Mouse (Mus musculus) heart, adult 9 months (tissue): ENCODE data around the gene Mgarp.
A peak's percentile ranks its signal among the peaks of the same experiment; 100 is the strongest.
"Not testable (repeated sequence)": the region's sequence is repeated elsewhere in the genome, so short reads cannot be mapped to it uniquely, and the experiment has no call there.

Experiments used
- DNase-seq, 2 experiments: peaks; one replicate each; pipeline ENCODE4 v3.0.0; 2022; ENCODE audit warnings: low spot score in 2 of 2

Mgarp gene

DNA sequence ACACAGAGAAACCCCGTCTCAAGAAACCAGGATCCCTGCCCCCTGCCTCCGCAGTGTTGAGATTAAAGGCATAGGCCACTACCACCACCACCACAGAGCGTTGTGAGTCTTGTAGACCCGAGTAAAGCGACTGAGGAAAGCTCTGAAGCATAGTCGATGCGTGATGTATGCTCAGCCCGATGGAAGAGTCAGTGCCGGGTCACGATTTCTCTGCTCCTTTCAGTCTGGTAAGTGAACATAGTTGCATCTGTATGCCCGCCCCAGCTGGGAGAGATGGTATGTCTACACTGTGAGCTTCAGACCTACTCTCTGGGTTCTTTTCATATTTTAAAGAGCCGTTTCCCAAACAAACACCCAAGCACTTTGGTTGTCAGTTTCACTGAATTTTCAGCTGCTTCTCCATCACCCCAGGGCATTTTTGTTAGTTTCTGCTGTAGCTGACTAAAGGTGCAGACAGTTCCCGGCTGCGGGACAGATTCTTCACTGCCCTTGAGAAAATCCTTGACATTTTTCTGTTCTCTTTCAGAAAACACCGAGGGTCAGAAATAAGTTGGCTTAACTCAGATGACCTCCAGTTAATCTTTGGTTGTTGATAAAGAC, 1.3 kb upstream of the Mgarp start:
- DNase-seq: no peak

DNA sequence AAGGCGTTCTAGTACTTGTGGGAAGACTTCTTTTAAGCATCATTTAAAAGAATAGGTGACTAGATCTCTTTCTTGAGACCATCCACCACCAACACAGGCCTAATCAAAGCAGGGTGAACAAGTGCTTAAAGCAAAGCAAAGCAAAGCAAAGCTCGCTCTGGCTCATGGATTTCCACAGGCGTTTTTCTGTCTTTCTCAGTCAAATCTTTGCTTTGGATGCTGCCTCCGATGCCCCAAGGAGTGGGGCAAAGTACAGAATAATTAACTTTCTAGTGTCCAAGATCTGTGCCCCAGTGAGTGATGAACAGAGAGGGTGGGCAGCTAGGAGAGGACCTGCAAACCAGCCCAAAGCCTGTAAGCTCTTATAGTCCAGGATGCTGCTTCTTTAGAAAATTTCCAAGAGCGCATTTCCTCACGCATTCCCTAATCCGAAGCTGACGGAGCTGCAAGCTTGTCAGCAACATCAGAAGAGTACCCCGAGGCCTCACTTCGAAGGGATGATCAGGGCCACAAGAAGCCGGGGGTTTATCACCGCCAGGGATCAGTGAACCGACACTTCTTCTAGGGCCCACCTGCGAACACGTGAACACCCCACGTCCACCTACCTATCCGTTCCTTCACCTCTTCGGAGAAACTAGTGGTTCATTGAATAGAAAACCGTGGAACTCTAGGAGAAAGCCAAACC, 935 bp downstream of the Mgarp start:
- DNase-seq: no peak

DNA sequence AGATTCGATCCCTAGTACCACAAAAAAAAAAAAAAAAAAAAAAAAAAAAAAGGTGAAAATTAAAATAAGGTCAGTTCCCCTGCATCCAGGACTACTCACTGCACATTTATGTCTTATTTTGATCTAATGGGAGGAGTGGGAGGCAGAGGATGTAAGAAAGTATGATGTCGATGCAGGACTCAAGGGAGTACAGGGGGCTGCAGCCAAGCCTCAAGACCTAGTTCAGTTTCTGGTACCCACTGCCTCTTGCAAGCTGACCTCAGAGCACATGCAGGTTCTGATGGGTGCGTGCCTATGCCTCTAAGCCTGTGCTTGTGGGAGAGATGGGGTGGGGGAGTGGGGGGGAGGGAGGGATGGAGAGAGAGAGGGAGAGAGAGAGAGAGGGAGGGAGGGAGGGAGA, 1.7 kb downstream of the Mgarp start:
- DNase-seq: no peak

DNA sequence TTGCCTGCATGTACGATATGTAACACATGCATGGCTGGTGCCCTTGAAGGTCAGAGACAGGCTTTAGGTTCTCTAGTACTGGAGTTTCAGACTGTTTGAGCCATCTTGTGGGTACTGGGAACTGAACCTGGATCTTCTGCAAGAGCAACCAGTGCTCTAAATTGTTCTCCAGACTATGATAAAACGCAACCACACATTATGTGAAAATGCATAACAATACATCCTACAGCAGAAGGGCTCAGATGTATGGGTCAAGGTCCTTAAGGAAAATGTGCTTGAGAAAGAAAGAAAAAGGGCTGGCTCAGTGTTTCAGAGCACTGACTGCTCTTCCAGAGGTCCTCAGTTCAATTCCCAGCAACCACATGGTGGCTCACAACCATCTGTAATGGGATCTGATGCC, 2.9 kb downstream of the Mgarp start:
- DNase-seq: no peak

DNA sequence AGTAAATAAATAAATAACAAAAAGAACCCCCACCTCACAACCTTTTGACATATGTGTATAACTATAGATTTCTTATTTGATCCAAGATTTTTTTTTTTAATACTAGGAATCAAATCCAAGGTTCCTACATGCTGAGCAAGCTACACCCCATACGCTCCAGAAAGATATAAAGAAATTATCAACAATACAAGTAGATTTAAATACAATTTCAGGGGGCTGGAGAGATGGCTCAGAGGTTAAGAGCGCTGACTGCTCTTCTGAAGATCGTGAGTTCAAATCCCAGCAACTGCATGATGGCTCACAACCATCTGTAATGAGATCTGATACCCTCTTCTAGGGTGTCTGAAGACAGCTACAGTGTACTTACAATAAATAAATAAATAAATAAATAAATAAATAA, 3.5 kb downstream of the Mgarp start:
- not testable (repeated sequence) for DNase-seq

DNA sequence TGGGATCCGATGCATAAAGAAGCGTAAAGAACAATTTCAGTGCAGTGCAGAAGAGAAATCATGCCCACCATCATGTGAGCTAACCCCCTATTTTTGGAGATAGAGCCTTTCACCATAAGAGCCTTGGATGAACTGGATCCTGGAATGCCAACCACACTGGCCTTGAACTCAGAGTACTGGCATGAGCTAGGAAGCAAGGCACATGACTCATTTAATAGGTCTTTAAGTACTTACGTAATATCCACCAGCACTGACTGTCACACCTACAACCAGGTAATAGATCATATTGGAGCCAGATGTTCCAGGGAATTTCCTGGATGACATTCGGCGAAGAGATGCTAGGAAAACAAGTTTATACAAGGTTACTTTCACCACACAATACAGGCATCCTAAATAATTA, 4.9 kb downstream of the Mgarp start:
- DNase-seq: no peak

DNA sequence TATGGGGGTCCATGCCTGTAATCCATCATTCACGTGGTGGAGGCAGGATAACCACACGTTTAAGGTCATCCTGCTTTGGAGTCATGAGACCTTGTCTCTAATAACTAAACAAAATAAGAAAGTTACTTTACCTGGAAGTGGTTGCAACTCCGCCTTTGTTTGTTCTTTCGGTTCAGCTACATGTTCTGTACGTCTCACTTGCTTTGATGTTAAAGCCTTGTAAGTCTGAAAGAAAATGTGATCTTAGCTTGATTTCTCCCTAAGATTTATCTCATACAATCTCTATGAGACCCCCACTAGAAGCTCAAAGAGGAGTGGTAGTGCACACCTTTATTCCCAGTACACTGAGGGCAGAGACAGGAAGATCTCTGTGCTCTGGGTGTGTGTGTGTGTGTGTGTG, 5.4 kb downstream of the Mgarp start:
- no peak for DNase-seq

DNA sequence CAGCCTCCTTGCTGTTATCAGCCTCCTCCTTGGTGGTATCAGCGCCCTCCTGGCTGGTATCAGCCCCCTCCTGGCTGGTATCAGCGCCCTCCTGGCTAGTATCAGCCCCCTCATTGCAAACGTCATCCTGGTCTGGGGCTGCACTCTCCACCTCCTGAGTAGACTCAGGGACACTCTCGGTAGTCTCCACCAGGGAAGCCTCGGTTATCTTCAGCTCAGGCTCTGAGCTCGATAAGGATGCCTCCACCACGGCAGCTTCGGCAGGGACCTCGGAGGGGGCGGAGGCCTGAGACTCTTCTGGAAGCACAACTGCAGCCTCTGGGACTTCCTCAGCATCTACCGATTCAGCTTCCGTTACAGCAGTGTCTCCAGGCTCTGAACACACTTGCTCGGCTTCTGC, 7.6 kb downstream of the Mgarp start:
- no peak for DNase-seq

DNA sequence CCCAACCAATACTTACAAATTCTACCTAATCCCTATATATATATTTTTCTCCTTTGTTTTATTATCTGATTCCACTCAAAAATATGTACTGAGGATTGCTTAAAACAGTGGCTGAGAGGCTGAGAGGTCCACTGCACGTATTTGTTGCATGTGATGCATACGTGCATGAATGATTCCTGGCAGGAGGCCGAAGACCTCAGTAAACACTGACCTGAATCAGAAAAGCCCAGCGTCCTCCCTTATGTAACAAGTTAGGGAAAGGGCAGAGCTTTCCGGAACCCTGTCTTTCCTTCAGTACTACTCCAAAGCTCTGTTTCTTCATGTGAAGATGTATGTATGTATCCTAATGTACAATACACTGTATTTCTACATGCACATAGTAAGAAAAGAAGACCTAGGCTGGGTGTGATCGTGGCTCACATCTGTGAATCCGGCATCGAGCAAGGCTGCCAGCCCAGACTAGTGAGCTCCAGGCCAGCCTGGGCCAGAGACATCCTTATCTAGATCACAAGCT, 8.6 kb downstream of the Mgarp start:
- no peak for DNase-seq

DNA sequence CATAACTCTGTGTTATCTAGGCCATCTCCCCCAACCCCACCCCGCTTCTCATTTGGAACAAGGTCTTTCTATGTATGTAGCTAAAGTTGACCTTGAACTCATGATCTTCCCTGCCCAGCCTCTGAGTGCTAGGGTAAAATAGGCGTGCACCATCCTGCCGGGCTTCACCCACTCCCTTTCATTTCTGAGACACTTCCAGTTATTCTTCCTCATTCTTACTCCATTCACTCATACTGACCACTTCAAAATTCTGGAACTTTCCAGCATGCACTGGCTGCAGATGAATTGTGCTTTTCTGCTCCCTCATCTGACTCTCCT, 9.4 kb downstream of the Mgarp start:
- DNase-seq: no peak

DNA sequence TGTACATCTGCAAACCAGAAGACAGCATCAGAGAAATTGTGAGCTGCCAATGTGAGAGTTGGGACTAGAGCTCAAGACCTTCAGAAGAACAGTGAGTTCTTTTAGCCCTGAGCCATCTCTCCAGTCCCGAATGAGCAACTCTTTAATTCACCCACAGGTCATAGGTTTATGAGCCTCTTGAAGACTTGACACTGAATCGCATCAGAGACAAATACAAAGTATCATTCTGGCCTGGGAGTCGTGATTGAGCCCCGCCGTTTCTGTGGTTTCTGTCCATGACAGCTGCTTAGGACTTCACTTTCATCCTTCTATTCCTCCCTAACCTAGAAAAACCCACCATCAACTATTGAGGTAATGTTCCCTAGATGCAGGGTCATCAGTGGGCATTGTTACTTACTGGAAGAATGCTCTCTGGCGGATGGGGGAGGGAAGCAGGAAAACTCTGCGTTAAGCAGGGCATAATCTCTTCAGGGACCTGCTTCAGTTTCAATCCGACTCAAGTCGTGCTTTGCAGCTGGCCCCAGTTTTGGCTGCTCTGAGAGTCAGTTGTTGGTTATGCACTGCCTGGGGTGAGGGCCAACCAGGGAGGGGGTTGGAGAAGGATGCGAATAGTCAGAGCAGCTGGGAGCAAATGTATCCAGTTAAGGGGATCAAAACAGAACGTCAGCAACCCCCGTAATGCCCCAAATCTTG, 10.0 kb downstream of the Mgarp start:
- DNase-seq: peak; percentile 52 to 54

DNA sequence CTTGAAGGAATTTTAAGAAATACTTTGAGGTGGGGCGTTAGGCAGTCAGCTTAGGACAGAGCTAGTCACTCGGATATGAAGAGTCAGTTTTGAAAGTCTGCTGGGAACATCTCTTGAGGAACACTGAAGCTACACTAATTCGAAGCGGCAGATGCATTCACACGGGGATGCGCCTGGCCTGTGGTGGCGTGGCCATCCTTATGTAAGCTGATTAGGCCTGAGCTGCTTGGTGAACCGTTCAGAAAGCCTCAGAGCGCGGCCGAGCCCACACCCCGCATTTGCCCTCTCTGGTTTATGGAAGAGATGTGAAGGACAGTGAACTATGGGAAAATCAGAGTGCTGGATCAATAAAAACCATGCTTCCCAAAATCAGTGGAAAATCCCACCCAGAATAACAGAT, 13.1 kb downstream of the Mgarp start:
- no peak for DNase-seq

DNA sequence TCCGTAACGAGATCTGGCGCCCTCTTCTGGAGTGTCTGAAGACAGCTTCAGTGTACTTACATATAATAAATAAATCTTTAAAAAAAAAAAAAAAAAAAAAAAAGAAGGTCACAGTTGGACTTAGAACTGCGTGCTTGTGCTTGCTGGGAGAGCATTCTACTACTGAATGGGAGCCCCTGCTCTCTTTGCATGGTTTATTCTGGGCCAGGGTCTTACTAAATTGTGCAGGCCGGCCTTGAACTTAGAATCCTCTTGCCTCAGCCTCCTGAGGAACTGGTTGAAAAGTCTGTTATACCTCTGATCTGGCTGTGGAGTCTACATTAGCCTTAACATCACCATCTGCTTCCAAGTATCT, 15.9 kb downstream of the Mgarp start:
- DNase-seq: no peak

DNA sequence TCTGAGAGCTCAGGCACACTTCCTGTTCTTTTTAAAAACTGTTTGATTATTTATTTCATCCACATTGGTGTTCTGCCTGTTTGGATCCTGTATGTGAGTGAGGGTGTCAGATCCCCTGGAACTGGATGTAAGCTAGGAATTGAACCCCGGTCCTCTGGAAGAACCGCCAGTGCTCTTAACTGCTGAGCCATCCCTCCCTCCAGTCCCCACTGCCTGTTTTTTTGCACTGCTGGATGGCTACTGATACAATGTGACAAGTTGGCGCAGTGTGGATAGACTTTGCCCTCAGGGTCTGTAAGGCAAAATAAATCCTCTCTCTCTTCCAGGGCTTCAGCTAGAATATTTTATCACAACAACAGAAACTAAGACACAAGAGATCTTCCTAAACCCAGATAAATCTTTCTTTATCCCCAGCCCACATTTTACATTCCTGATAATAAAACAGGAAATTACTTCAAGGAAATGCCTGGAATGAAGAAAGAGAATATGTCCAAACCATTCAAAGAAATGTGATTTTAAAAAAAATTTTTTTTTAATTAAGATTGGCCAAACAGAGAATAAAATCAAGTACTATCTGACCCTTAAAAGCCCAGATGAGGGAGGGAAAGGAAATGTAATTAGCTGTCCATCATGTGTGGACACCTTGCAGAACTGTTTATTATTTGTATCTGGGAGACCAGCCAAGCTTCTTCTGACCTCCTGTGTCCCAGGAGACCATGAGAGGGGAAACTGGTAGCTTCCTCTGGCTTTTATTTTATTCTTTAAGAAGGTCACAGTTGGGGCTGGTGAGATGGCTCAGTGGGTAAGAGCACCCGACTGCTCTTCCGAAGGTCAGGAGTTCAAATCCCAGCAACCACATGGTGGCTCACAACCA, 16.5 kb downstream of the Mgarp start:
- peak; percentile 49 to 70 for DNase-seq

DNA sequence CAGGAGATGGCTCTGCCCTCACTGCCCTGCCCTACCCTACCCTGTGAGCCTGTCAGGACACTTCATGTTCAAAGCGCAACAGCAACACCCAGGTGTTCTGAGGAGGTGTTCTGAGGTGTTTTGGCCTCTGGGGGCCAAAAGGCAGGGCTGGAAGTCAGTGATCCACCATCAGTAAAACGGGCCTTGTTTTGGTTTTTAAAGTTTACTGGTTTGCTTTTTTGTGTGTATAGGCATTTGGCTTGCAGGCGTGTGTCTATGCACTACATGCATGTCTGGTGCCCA, 17.9 kb downstream of the Mgarp start:
- DNase-seq: no peak

DNA sequence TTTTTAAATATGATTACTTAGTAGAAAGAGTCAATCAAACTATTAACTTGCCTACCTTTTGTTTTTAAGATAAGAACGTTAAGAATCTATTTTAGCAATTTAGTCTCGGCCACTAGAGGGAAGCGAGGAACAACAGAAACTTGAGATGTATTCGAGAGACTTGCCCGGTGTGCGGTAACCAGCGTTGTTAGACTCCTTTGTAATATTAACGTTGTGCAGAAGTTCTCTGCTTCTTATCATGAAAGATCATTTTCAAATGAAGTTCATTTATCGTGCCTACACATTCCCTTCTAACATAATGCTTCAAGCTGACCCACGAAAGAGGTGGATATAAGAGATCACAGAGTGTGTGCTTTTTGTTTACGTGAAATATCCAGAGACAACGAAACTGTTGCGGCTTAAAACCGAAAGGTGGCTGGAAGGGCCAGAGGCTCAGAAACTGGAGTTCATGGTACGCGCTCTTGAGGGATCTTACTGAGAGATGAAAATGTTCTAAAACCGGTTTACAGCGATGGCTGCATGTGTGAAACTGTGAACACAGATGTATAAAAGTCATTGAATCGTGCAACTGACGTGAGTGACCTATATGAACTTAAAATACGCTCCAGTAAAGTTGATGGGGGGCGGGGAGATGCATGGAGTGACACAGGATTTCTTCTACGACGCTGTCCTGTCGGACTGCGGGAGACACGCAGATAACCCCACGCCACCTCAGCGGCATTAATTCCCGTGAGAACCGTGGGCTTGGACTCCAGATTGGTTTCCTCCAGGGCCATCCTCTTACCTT, 18.5 kb downstream of the Mgarp start:
- peak in 1 of 2 experiments; percentile 37 for DNase-seq

DNA sequence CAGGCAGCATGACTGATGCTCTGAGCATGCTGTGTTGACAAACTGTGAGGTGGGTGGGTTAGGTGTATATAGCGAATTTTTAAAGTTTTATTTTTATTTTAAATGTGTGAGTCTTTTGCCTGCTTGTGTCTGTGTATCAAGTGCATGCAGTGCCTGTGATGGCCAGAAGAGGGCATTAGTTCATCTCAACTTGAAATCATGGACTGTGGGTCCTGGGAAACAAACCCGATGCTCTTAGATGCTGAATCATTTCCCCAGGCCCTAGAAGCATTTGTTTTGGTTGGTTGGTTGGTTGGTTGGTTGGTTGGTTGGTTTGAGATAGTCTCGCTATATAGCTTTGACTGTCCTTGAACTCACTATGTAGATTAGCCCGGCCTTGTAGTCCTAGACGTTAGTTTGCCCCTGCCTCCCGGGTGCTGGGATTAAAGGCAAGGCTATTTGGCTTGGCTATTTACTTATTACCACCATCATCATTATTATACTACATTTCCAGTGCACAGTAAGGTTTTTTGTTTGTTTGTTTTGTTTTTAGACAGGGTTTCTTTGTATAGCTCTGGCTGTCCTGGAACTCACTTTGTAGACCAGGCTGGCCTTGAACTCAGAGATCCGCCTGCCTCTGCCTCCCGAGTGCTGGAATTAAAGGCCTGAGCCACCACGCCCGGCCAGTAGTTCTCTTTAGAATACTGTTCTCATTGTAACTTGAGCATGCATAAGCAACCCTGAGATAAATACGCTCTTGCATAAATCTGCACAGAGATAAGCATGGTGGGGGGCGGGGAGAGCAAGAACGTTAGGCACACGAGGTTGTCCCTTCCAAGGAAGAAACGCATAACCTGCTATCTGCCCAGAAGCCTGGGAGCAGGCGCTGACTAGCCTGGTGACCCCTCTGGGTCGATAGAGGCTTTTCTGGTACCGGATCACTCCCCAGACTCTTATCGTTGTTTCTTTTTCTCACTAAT, 21.0 kb downstream of the Mgarp start:
- peak in 1 of 2 experiments; percentile 38 for DNase-seq

DNA sequence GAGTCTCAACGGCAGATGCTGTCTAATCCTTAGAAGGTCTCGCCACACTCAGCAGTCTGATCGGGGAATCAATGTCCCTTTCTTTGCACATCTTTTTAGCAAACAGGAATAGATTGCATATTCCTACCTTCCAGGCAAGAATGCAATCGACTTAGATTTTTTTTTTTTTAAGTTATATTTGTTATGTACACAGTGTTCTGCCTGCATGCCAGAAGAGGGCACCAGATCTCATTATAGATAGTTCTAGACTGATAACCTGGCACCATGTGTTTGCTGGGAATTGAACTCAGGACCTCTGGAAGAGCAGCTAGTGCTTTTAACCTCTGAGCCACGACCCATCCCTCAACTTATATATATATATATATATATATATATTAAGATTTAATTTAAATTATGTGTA, 23.0 kb downstream of the Mgarp start:
- DNase-seq: no peak

DNA sequence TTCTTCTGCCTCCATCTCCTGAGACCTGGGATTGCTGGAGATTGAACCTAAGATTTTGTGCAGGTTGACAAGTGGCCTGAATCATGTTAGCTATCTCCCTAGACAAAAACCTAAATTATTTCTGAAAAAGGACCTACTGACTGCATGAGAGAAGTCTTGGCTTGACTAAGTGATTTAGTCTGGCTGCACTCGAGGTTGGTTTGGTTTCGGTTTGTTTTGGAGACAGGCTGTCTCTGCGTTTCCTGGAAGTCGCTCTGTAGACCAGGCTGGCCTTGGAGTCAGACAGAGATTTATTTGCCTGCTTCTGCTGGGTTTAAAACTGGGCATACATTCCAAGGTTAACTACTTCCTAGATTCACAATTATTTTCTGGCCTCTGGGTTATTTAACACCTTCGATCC, 23.7 kb downstream of the Mgarp start:
- no peak for DNase-seq

DNA sequence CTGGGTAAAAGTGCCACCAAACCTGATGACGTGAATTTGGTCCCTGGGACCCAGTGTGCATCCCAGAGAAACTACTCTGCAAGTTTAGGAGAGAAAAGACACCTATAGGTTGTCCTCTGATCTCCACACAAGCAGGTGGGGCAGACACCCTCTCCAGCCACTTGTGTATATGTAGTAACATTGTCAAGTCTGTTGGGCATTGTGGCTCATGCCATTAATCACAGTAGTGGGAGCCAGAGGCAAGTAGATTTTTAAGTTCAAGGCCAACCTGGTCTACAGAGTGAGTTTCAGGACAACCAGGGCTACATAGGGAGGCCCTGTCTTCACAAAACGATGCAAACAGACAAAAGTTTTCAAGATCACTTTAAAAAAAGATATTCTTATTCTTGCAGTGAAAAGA, 24.7 kb downstream of the Mgarp start:
- DNase-seq: no peak

DNA sequence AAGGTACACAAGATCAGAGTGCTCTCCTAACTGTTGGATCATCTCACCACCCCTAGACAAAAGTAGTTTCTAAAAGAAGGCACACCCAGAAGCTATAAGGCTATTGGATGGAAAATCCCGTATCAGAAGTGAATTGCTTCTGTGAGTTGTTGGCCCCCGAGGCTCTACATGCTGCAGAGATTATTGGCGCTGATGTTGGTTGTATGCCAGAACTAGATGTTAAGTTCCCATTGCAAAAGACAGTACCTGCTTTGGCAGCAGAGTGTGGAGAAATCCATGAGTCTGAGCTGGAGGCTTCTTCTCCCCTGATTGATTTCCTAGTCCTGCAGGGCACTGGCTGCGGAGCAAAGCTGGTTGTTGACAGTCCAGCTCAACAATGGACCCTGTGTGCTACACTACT, 28.5 kb downstream of the Mgarp start:
- no peak for DNase-seq
